Mouse (Mus musculus): ENCODE results near the gene Lpcat1. TPM values are rescaled to one million over a fixed set of nuclear protein-coding genes. Genes with fewer than 3 reads are reported as not detected.

The Lpcat1 gene
- total and polyA plus RNA-seq, 2 experiments from 2014 or later = 7.7 to 22.2 TPM

GRCm38 (mm10) chr13:73483331-73483730, 16.3 kb downstream of the Lpcat1 start:
- TF ChIP-seq CTCF (IDR thresholded peaks at IDR 0.05; ENCODE audit: low read depth) (no peak), EP300 (IDR thresholded peaks at IDR 0.05; ENCODE audit: low read depth) (no peak)
- no peaks in the 10 kb centered on the region for H3K9me3 ChIP-seq (replicated peaks; ENCODE audit: control insufficient read depth, low read length)
- WGBS = 82% methylated on average over 6 of the region's 6 CpGs

GRCm38 (mm10) chr13:73484171-73484570, 17.2 kb downstream of the Lpcat1 start:
- Histone ChIP-seq H3K27ac (ENCODE audit: low read depth) (no peak overlapping the region), H3K36me3 (replicated peaks; ENCODE audit: control insufficient read depth, insufficient read depth, low read length) (peaks cover 5% of the 10 kb centered on the region), H3K27me3 (ENCODE audit: control insufficient read depth, insufficient read depth, low read length) (no peaks in the 10 kb centered on the region), H3K9me3 (replicated peaks; ENCODE audit: control insufficient read depth, low read length) (no peaks in the 10 kb centered on the region), H3K4me2 (ENCODE audit: low read depth, low read length) (no peak overlapping the region), H3K4me1 (ENCODE audit: control insufficient read depth, insufficient read depth) (no peaks in the 10 kb centered on the region), H3K4me3 (ENCODE audit: low read depth, low read length) (no peak overlapping the region), H3K9ac (replicated peaks; ENCODE audit: low read depth, low read length) (no peak overlapping the region)
- 34% methylated on average over 5 of the region's 5 CpGs for WGBS
- TF ChIP-seq CTCF (IDR thresholded peaks at IDR 0.05; ENCODE audit: low read depth) (no peak), EP300 (IDR thresholded peaks at IDR 0.05; ENCODE audit: low read depth) (no peak)
- DNase-seq (ENCODE audit: low spot score) (no peak), ATAC-seq (ENCODE audit: insufficient read depth, low read depth) (no peak)

More at GRCm38 (mm10) chr13:73483331-73483730, 16.3 kb downstream of the Lpcat1 start:
- Histone ChIP-seq H3K4me3 (ENCODE audit: low read depth, low read length) (no peak overlapping the region), H3K4me1 (ENCODE audit: control insufficient read depth, insufficient read depth) (0 out of 2 replicates have a peak, but pooled peaks cover under 1% of the 10 kb centered on the region), H3K4me2 (ENCODE audit: low read depth, low read length) (no peak overlapping the region), H3K9ac (replicated peaks; ENCODE audit: low read depth, low read length) (no peak overlapping the region), H3K36me3 (replicated peaks; ENCODE audit: control insufficient read depth, insufficient read depth, low read length) (peaks cover 5% of the 10 kb centered on the region), H3K27me3 (ENCODE audit: control insufficient read depth, insufficient read depth, low read length) (no peaks in the 10 kb centered on the region), H3K27ac (ENCODE audit: low read depth) (no peak overlapping the region)
- ATAC-seq (ENCODE audit: insufficient read depth, low read depth) = no peak
- DNase-seq (ENCODE audit: low spot score) = no peak

- Histone ChIP-seq H3K36me3 (replicated peaks; ENCODE audit: control insufficient read depth, insufficient read depth, low read length) (peaks cover 19% of the 10 kb centered on the region), H3K9ac (replicated peaks; ENCODE audit: low read depth, low read length) (no peak overlapping the region), H3K27ac (ENCODE audit: low read depth) (no peak overlapping the region), H3K4me3 (ENCODE audit: low read depth, low read length) (no peak overlapping the region), H3K4me1 (ENCODE audit: control insufficient read depth, insufficient read depth) (no peaks in the 10 kb centered on the region), H3K27me3 (ENCODE audit: control insufficient read depth, insufficient read depth, low read length) (no peaks in the 10 kb centered on the region), H3K4me2 (ENCODE audit: low read depth, low read length) (no peak overlapping the region), H3K9me3 (replicated peaks; ENCODE audit: control insufficient read depth, low read length) (no peaks in the 10 kb centered on the region)
- DNase-seq (ENCODE audit: low spot score) (no peak), ATAC-seq (ENCODE audit: insufficient read depth, low read depth) (no peak)
- 25% methylated on average over 3 of the region's 3 CpGs for WGBS
- TF ChIP-seq EP300 (IDR thresholded peaks at IDR 0.05; ENCODE audit: low read depth) = no peak
- TF ChIP-seq CTCF (IDR thresholded peaks at IDR 0.05; ENCODE audit: low read depth) = no peak
Observed at GRCm38 (mm10) chr13:73488105-73488504, 21.1 kb downstream of the Lpcat1 start.

- Histone ChIP-seq H3K27me3 (ENCODE audit: control insufficient read depth, insufficient read depth, low read length) (no peaks in the 10 kb centered on the region), H3K4me3 (ENCODE audit: low read depth, low read length) (no peak overlapping the region), H3K9ac (replicated peaks; ENCODE audit: low read depth, low read length) (no peak overlapping the region), H3K4me1 (ENCODE audit: control insufficient read depth, insufficient read depth) (no peaks in the 10 kb centered on the region), H3K36me3 (replicated peaks; ENCODE audit: control insufficient read depth, insufficient read depth, low read length) (peaks cover 19% of the 10 kb centered on the region), H3K4me2 (ENCODE audit: low read depth, low read length) (no peak overlapping the region), H3K9me3 (replicated peaks; ENCODE audit: control insufficient read depth, low read length) (no peaks in the 10 kb centered on the region), H3K27ac (ENCODE audit: low read depth) (no peak overlapping the region)
- TF ChIP-seq CTCF (IDR thresholded peaks at IDR 0.05; ENCODE audit: low read depth) (no peak), EP300 (IDR thresholded peaks at IDR 0.05; ENCODE audit: low read depth) (no peak)
- ATAC-seq (ENCODE audit: insufficient read depth, low read depth) (no peak), DNase-seq (ENCODE audit: low spot score) (no peak)
- WGBS = 81% methylated on average over 9 of the region's 9 CpGs
Observed at GRCm38 (mm10) chr13:73488707-73489106, 21.7 kb downstream of the Lpcat1 start.

GRCm38 (mm10) chr13:73489986-73490385, 23.0 kb downstream of the Lpcat1 start:
- no peak overlapping the region for H3K4me3 ChIP-seq (ENCODE audit: low read depth, low read length)
- DNase-seq (ENCODE audit: low spot score) = no peak
- H3K9me3 ChIP-seq (replicated peaks; ENCODE audit: control insufficient read depth, low read length) = no peaks in the 10 kb centered on the region
- TF ChIP-seq EP300 (IDR thresholded peaks at IDR 0.05; ENCODE audit: low read depth) (no peak), CTCF (IDR thresholded peaks at IDR 0.05; ENCODE audit: low read depth) (no peak)
- no peak for ATAC-seq (ENCODE audit: insufficient read depth, low read depth)
- 74% methylated on average over 3 of the region's 3 CpGs for WGBS
- no peak overlapping the region for H3K27ac ChIP-seq (ENCODE audit: low read depth)
- H3K4me1 ChIP-seq (ENCODE audit: control insufficient read depth, insufficient read depth) = no peaks in the 10 kb centered on the region
- no peak overlapping the region for H3K9ac ChIP-seq (replicated peaks; ENCODE audit: low read depth, low read length)
- H3K27me3 ChIP-seq (ENCODE audit: control insufficient read depth, insufficient read depth, low read length) = no peaks in the 10 kb centered on the region
- no peak overlapping the region for H3K4me2 ChIP-seq (ENCODE audit: low read depth, low read length)
- peaks cover 19% of the 10 kb centered on the region for H3K36me3 ChIP-seq (replicated peaks; ENCODE audit: control insufficient read depth, insufficient read depth, low read length)

GRCm38 (mm10) chr13:73490564-73491170, 23.7 kb downstream of the Lpcat1 start:
- Histone ChIP-seq H3K27me3 (ENCODE audit: control insufficient read depth, insufficient read depth, low read length) (no peaks in the 10 kb centered on the region), H3K27ac (ENCODE audit: low read depth) (no peak overlapping the region), H3K9me3 (replicated peaks; ENCODE audit: control insufficient read depth, low read length) (no peaks in the 10 kb centered on the region), H3K4me1 (ENCODE audit: control insufficient read depth, insufficient read depth) (no peaks in the 10 kb centered on the region), H3K9ac (replicated peaks; ENCODE audit: low read depth, low read length) (no peak overlapping the region), H3K4me3 (ENCODE audit: low read depth, low read length) (no peak overlapping the region), H3K4me2 (ENCODE audit: low read depth, low read length) (no peak overlapping the region), H3K36me3 (replicated peaks; ENCODE audit: control insufficient read depth, insufficient read depth, low read length) (peaks cover 19% of the 10 kb centered on the region)
- TF ChIP-seq EP300 (IDR thresholded peaks at IDR 0.05; ENCODE audit: low read depth) (no peak), CTCF (IDR thresholded peaks at IDR 0.05; ENCODE audit: low read depth) (no peak)
- 70% methylated on average over 8 of the region's 8 CpGs for WGBS
- ATAC-seq (ENCODE audit: insufficient read depth, low read depth) (no peak), DNase-seq (ENCODE audit: low spot score) (no peak)
